Mouse (Mus musculus) cortical plate, adult 2 months (tissue): Measurements from ENCODE around the gene Npb. TPM values are rescaled to one million over a fixed set of nuclear protein-coding genes. Genes with fewer than 3 reads are reported as not detected.

Source experiments
- H3K27ac ChIP-seq: fragments of 200-500 bp; 2 replicates; pipeline ENCODE4 v1.5.1; 2012; ENCODE audit warnings: low read length, control low read depth, inconsistent platforms; ENCODE audit not compliant: insufficient read depth
- H3K4me1 ChIP-seq: fragments of 200-500 bp; 2 replicates; pipeline ENCODE4 v1.6.1; 2011; ENCODE audit warnings: low read length; ENCODE audit not compliant: control insufficient read depth, insufficient read depth
- H3K4me3 ChIP-seq: fragments of 200-500 bp; 2 replicates; pipeline ENCODE4 v1.5.1; 2011; ENCODE audit warnings: mild to moderate bottlenecking, low read length, control low read depth; ENCODE audit not compliant: insufficient read depth
- CTCF ChIP-seq: fragments of 200-500 bp; IDR thresholded peaks from 2 replicates; pipeline ENCODE4 v1.5.1; 2011; ENCODE audit warnings: mild to moderate bottlenecking, control low read depth, low read length; ENCODE audit not compliant: insufficient read depth; ENCODE audit errors: extremely low read depth
- POLR2A ChIP-seq: fragments of 200-500 bp; IDR thresholded peaks from 2 replicates; pipeline ENCODE4 v1.6.1; 2011; ENCODE audit warnings: mild to moderate bottlenecking, low read length, control low read depth; ENCODE audit not compliant: insufficient read depth; ENCODE audit errors: extremely low read depth
- polyA plus RNA-seq: library from polyadenylated mRNA; depleted of rRNA; stranded (reverse); fragments of >200 nt; gene quantifications from 2 replicates; pipeline ENCODE4 v1.2.3, GENCODE M21; 2012

Npb gene
- polyA plus RNA-seq, 1 experiment = 0.58 TPM

DNA sequence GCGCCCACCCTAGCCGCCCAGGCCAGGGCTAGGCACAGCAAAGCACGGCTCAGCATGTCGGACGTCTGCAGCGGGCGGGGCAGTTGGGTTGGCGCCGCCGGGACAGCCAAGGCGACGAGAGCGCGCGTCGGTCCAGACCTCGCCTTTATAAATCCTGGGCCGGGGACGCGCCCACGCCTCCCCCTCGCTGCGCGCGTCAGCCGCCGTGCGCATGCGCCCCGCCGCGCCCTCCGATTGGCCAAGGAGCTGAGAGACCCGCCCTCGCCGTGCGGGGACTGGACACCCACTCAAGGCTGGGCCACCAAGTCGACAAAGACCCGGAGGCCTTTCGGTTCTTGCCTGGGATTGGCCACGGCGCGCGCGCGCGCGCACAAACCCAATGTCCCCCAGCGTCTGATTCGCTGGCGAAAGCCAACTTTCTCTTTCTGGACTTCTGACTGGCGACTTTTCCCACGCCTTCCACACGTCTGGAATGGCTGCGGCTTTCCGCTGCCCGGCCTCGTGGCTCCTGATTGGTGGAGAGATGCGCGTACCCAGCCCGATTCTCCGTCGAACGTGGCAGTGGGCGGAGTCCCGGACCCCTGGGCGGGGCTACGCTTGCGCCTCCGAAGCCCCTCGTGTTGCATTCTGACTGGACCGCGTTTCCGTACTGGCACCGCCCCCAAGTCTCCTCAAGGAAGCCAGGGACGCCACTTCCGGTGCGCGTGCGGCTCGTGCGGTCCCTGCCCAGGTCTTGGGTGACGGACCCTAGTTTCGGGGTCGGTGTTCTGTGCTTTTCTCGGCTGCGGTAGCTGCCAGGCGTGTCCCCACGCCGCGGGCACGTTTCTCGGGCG, 35.3 kb upstream of the Npb start, which contains the start of gene P4hb:
P4hb (minus strand) TSS at position 502 of the 833 bp plus-strand sequence.
- peak within 1 kb of the TSS; percentile 68 for H3K27ac ChIP-seq
- H3K4me1 ChIP-seq = peaks cover 6% of the 10 kb centered on the region; the same call in 1 of the 2 replicates
- TF ChIP-seq CTCF (no peak), POLR2A (peak; percentile 94)
- peak within 1 kb of the TSS; percentile 87 for H3K4me3 ChIP-seq

DNA sequence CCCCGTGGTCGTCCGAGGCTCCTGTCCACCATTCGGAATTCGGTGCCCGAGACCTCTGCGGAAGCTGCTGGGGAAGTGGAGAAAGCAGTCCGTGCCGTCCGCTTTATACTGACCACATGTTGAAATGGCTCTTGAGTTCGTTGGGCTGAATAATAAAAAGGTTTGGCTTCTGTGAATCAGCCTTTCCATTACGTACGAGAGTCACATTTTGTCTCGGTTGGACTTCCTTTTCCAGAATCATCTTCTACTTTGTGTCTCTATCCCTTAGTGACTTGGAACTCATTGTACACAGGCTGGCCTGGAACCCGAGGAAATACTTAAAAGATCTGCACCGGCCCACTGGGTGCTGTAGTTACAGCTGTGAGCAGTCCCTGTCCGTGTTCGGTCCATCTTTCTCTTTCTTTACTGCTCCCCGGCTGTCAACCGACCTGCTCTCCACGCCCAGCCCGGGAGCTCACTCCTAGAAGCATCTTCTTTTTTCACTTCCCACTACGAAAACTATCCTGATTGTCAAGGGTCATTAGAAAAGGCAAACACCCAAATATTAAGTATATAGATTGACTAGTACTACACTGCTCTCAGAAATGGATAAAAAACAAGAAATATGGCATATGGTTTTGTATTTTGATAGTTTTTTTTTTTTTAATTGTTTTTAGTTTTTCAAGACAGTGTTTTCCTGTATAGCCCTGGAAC, 34.5 kb upstream of the Npb start:
- Histone ChIP-seq H3K4me1 (peaks cover 6% of the 10 kb centered on the region; the same call in 1 of the 2 replicates), H3K27ac (peak overlapping the region; percentile 68), H3K4me3 (peak overlapping the region; percentile 87)
- TF ChIP-seq POLR2A (no peak), CTCF (no peak)

DNA sequence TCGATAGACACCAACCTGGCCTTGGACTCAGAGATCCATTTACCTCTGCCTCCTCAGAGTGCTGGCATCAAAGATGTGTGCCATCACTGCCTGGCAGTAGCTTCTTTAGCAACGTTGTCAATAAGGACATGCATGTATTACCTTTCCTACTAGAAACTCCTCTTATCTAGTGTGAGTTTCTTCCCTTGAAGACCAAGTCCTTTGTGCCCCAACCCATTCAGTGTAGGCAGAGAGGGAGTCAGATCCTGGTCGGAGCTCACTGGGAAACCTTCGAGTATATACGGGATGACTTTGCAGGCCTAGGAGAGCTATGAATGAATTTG, 34.0 kb upstream of the Npb start:
- Histone ChIP-seq H3K27ac (no peak overlapping the region), H3K4me1 (peaks cover 6% of the 10 kb centered on the region; the same call in 1 of the 2 replicates), H3K4me3 (no peak overlapping the region; the same call in 1 of the 2 replicates)
- TF ChIP-seq POLR2A (no peak), CTCF (no peak)

DNA sequence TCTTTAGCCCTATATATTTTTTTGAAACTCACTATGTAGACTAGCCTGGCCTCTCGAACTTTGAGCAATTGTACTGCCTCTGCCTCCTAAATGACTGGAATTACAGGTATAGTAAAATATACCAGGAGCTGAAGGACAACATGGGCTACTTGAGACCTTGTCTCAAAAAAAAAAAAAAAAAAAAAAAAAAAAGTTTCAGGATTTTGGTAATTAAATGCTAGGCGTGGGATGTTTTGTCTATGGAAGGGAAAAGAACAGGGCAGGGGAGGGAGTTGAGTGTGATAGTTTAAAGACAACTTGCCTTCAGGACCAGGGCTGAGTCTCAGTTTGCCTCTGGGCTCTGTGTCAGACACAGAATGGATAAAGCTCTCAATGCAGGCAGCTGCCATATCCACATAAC, 33.2 kb upstream of the Npb start:
- Histone ChIP-seq H3K27ac (no peak overlapping the region), H3K4me1 (peaks cover 6% of the 10 kb centered on the region; the same call in 1 of the 2 replicates), H3K4me3 (no peak overlapping the region)
- TF ChIP-seq CTCF (no peak), POLR2A (no peak)

DNA sequence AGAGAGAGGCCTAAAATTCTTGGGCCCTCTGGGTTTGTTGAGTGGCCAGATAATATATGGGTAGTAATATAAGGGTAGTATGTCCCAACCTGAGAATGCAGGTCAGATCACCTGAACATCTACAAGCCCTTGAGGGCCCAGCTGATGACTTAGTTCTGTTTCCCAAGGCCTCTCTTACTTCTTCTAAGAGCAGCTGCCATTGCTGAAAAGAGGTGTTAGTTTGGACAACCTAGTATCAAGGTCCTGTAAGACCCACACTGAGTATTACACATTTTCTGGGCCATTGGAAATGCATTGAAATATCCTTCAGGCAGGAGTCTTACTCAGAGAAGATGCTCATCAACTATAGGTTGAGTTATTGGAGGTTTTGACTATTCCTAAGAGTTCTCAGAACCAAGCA, 32.3 kb upstream of the Npb start:
- no peak overlapping the region for H3K4me3 ChIP-seq
- no peak for TF ChIP-seq POLR2A
- no peak for TF ChIP-seq CTCF
- H3K4me1 ChIP-seq = peaks cover 8% of the 10 kb centered on the region; the same call in 1 of the 2 replicates
- no peak overlapping the region for H3K27ac ChIP-seq

DNA sequence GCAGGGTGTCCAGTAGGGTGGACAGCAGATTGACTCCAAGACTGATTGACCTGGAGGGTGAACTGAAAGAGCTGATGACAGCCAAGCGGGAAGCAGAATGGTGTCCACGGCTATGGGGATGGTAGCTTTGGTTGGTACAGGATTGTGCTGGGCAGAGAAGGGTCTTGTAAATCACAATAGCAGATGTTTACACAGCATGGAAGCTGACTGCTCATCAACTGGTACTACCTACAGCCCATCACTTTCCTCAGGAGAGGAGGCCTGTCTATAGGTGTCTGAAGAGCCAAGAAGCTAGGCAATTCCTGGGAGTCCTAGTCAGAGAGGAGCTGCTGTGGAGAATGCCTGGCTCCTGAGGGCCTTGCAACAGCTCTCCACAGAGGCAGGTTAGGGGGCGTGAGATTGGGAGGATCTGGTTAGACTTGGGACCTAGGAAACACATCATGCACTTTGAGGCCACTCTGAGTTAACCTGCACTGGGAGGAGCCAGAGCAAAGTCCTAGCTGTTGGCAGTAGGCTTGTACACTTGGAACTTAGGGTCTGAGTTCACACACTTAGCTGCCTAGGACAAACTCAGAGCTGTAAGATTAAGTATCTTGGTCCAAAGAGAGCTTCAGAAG, 31.8 kb upstream of the Npb start:
- TF ChIP-seq POLR2A (no peak), CTCF (no peak)
- peaks cover 5% of the 10 kb centered on the region; the same call in 1 of the 2 replicates for H3K4me1 ChIP-seq
- no peak overlapping the region for H3K27ac ChIP-seq
- no peak overlapping the region for H3K4me3 ChIP-seq

DNA sequence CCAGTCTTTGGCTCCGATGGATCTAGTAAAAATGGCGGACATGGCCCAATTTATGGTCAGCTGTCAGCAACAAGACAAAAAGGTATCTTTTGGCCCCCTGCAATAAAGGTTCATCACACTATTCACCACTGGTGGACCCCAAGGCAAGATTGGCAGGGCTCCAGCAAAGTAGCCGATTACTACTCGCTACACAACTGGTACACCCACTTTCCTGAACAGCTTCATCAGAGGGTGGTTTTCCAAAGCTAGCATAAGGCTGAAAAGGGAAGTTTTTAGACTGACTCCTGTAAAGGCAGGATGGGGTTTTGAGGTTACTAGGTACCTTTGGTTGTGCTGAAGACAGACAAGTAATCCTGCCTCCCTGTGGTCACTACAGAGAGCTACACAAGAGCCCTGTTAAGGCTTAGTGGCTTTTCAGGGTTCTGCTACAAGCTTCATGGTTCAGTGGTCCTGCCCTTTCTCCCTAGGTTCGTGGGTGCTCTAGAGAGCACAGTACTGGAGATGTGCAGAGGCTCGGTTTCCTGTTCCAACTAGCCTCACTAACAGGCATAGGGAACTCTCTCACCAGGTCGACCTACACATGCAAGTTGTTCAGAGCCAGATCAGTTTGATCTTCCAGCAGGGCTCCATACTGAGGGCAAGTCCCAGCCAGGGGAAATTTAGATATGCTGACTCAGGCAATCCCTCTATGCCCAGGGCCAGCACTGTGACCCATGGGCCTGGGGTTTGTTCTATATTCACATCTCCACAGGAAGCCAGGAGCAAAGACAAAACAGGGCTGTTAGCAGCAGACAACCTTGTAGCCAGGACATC, 30.9 kb upstream of the Npb start:
- Histone ChIP-seq H3K4me3 (no peak overlapping the region), H3K27ac (no peak overlapping the region), H3K4me1 (peaks cover 3% of the 10 kb centered on the region; the same call in 1 of the 2 replicates)
- TF ChIP-seq CTCF = peak; percentile 28; the same call in 1 of the 2 replicates
- TF ChIP-seq POLR2A = no peak

DNA sequence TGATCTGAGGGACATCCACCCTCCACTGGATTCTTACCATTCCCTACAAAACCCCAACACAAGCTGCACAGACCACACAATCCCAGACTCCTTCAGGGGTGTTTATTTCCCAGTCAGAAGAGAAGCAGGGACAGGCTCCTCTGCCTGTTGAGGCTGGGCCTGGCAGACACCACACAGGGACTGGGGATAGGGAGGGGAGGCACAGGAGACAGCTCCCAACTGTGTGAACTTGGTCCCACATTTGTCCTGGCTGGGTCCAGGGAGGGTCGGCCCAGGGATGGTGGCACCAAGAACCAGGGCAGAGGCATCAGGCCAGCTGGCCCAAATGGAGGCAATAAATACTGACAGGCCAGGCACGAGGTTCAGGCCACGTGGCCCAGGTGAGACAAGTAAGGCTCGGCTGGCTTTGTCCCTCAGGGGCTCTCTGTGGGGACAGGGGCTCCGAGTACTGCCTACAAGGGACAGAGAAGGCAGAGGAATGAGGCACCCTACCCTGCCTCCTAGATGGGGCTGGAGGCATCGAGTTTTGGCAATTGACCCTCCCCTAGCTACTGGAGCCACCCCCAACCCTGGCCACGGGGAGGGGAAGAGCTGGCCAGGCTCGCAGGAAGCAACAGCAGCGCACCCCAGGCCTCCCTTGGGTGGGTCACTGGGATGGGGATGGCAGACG, 30.1 kb upstream of the Npb start:
- TF ChIP-seq CTCF (no peak), POLR2A (no peak)
- H3K4me3 ChIP-seq = no peak overlapping the region
- H3K27ac ChIP-seq = no peak overlapping the region
- peaks cover 3% of the 10 kb centered on the region; the same call in 1 of the 2 replicates for H3K4me1 ChIP-seq
